Mouse (Mus musculus) stomach, postnatal 0 days (tissue): Measurements from ENCODE around the gene Olfr1364.

Source experiments
- CTCF ChIP-seq: IDR thresholded peaks from 2 replicates; pipeline ENCODE4 v1.5.1; 2016; ENCODE audit warnings: antibody characterized with exemption, low read depth, mild to moderate bottlenecking, moderate library complexity
- EP300 ChIP-seq: optimal IDR thresholded peaks from 2 replicates; pipeline ENCODE3; 2016; ENCODE audit warnings: antibody characterized with exemption

DNA sequence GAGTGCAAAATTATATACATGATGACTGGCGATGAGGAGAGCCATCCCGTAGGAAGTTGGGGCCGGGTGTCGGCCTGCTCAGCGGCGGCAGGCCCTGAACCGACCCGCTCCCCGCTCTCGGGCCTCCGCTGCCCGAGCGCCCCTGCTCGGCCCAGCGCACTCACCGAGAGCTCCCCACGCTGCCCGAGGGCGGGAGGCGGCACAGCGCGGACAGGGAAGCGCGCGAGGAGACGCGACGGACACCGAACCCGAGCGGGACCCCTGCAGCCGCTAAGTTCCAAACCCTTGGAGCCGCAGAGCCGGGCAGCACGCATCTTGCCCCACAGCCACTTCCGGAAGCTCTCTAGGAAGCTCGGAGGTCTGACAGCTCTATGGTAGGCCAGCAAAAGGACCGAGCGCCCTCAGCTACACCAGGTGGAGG lies 50.8 kb downstream of the Olfr1364 start, which contains the start of gene Zkscan8:
- TF ChIP-seq CTCF: no peak
- no peak for TF ChIP-seq EP300
